Mouse (Mus musculus) MEL (cell line): ENCODE data around the gene Ryr2. TPM values are rescaled to one million over a fixed set of nuclear protein-coding genes. Genes with fewer than 3 reads are reported as not detected.

Source experiments
- DNase-seq: peaks from one replicate; pipeline ENCODE4 v3.0.0; 2011; ENCODE audit warnings: low read depth, low spot score
- H3K27ac ChIP-seq: 2 replicates; pipeline ENCODE4 v1.5.1; 2012; ENCODE audit warnings: low read depth, mild to moderate bottlenecking, control low read depth, low read length, moderate library complexity; ENCODE audit not compliant: control insufficient read depth
- H3K27me3 ChIP-seq, 2 experiments: fragments of 150-350 bp in 1 of 2; sonication (generic) in 1 of 2; 2 replicates each; pipeline ENCODE4 v1.6.1; 2012; ENCODE audit warnings: low read length in 2 of 2, mild to moderate bottlenecking in 2 of 2, improper control_type of control experiment in 1 of 2, moderate library complexity in 1 of 2; ENCODE audit not compliant: insufficient read depth in 2 of 2, control insufficient read depth in 1 of 2
- H3K36me3 ChIP-seq, 2 experiments: 2 replicates each; pipeline ENCODE4 v1.6.1; 2012 to 2014; ENCODE audit warnings: low read length in 2 of 2, improper control_type of control experiment in 1 of 2, inconsistent platforms in 1 of 2, mild to moderate bottlenecking in 1 of 2; ENCODE audit not compliant: insufficient read depth in 2 of 2, control insufficient read depth in 1 of 2
- H3K4me1 ChIP-seq, 2 experiments: fragments of 150-350 bp in 1 of 2; sonication (generic) in 1 of 2; 2 replicates each; pipeline ENCODE4 v1.6.1; 2012; ENCODE audit warnings: low read length in 2 of 2, improper control_type of control experiment in 1 of 2, mild to moderate bottlenecking in 1 of 2; ENCODE audit not compliant: insufficient read depth in 2 of 2, control insufficient read depth in 1 of 2
- H3K4me3 ChIP-seq, 2 experiments: fragments of 150-350 bp in 1 of 2; sonication (generic) in 1 of 2; 2 replicates each; pipeline ENCODE4 v1.5.1; 2012; ENCODE audit warnings: low read depth in 2 of 2, low read length in 2 of 2, mild to moderate bottlenecking in 2 of 2, moderate library complexity in 2 of 2, control low read depth in 1 of 2, improper control_type of control experiment in 1 of 2; ENCODE audit not compliant: control insufficient read depth in 1 of 2, insufficient read depth in 1 of 2
- H3K79me2 ChIP-seq: 2 replicates; pipeline ENCODE4 v1.6.1; 2012; ENCODE audit warnings: mild to moderate bottlenecking, low read length, moderate library complexity; ENCODE audit not compliant: control insufficient read depth, poor library complexity, insufficient read depth
- H3K9ac ChIP-seq: 2 replicates; pipeline ENCODE4 v1.6.1; 2012; ENCODE audit warnings: low read depth, mild to moderate bottlenecking, control low read depth, low read length, moderate library complexity; ENCODE audit not compliant: control insufficient read depth, poor library complexity, severe bottlenecking
- H3K9me3 ChIP-seq: fragments of 150-350 bp; sonication (generic); replicated peaks from 2 replicates; pipeline ENCODE4 v1.6.1; 2012; ENCODE audit warnings: mild to moderate bottlenecking, low read length, improper control_type of control experiment, moderate library complexity; ENCODE audit not compliant: insufficient read depth
- BHLHE40 ChIP-seq: IDR thresholded peaks from 2 replicates; pipeline ENCODE4 v1.6.1; 2012; ENCODE audit warnings: low read depth, mild to moderate bottlenecking, inconsistent platforms, low read length, improper control_type of control experiment, borderline replicate concordance
- CHD1 ChIP-seq: IDR thresholded peaks from 2 replicates; pipeline ENCODE4 v1.6.1; 2012; ENCODE audit warnings: low read depth, mild to moderate bottlenecking, inconsistent platforms, low read length, improper control_type of control experiment
- CTCF ChIP-seq, 3 experiments: IDR thresholded peaks in 2 of 3; conservative IDR thresholded peaks in 1 of 3; 2 replicates each; pipeline ENCODE4 v1.5.1; 2011 to 2012; ENCODE audit warnings: low read length in 3 of 3, low read depth in 2 of 3, mild to moderate bottlenecking in 2 of 3, improper control_type of control experiment in 1 of 3, inconsistent platforms in 1 of 3, mixed read lengths in 1 of 3, moderate library complexity in 1 of 3; ENCODE audit not compliant: control insufficient read depth in 1 of 3, insufficient read depth in 1 of 3, poor library complexity in 1 of 3, severe bottlenecking in 1 of 3
- E2F4 ChIP-seq: IDR thresholded peaks from 2 replicates; pipeline ENCODE4 v1.6.1; 2011; ENCODE audit warnings: low read depth, low read length, improper control_type of control experiment, borderline replicate concordance
- ELF1 ChIP-seq: IDR thresholded peaks from 2 replicates; pipeline ENCODE4 v1.6.1; 2014; ENCODE audit warnings: low read depth, mild to moderate bottlenecking, inconsistent platforms, low read length, improper control_type of control experiment, moderate library complexity
- EP300 ChIP-seq, 2 experiments: IDR thresholded peaks; 2 replicates each; pipeline ENCODE4 v1.6.1; 2011; ENCODE audit warnings: improper control_type of control experiment in 2 of 2, low read length in 2 of 2, low read depth in 1 of 2, mild to moderate bottlenecking in 1 of 2
- ETS1 ChIP-seq: IDR thresholded peaks from 2 replicates; pipeline ENCODE4 v1.6.1; 2012; ENCODE audit warnings: low read depth, mild to moderate bottlenecking, inconsistent platforms, low read length, improper control_type of control experiment, moderate library complexity
- GABPA ChIP-seq: IDR thresholded peaks from 2 replicates; pipeline ENCODE4 v1.6.1; 2012; ENCODE audit warnings: low read depth, mild to moderate bottlenecking, inconsistent platforms, low read length, improper control_type of control experiment, moderate library complexity
- GATA1 ChIP-seq: IDR thresholded peaks from 2 replicates; pipeline ENCODE4 v1.6.1; 2011; ENCODE audit warnings: low read depth, low read length, improper control_type of control experiment
- HCFC1 ChIP-seq: IDR thresholded peaks from 2 replicates; pipeline ENCODE4 v1.6.1; 2012; ENCODE audit warnings: low read depth, mild to moderate bottlenecking, inconsistent platforms, low read length, improper control_type of control experiment, moderate library complexity
- MAFK ChIP-seq: IDR thresholded peaks from 2 replicates; pipeline ENCODE4 v1.6.1; 2011; ENCODE audit warnings: low read depth, mild to moderate bottlenecking, low read length, improper control_type of control experiment, borderline replicate concordance
- MAX ChIP-seq: IDR thresholded peaks from 2 replicates; pipeline ENCODE4 v1.6.1; 2011; ENCODE audit warnings: low read length, improper control_type of control experiment
- MAZ ChIP-seq: IDR thresholded peaks from 2 replicates; pipeline ENCODE4 v1.6.1; 2012; ENCODE audit warnings: low read depth, mild to moderate bottlenecking, inconsistent platforms, low read length, improper control_type of control experiment
- MEF2A ChIP-seq: IDR thresholded peaks from 2 replicates; pipeline ENCODE4 v1.6.1; 2014; ENCODE audit warnings: low read depth, mild to moderate bottlenecking, inconsistent platforms, low read length, improper control_type of control experiment; ENCODE audit not compliant: poor library complexity, insufficient replicate concordance, severe bottlenecking; ENCODE audit errors: extremely low read depth
- MYB ChIP-seq: IDR thresholded peaks from 2 replicates; pipeline ENCODE4 v1.6.1; 2011; ENCODE audit warnings: mild to moderate bottlenecking, low read depth, low read length, improper control_type of control experiment
- NELFE ChIP-seq: IDR thresholded peaks from 2 replicates; pipeline ENCODE4 v1.6.1; 2011; ENCODE audit warnings: low read depth, low read length, improper control_type of control experiment
- NRF1 ChIP-seq: IDR thresholded peaks from 2 replicates; pipeline ENCODE4 v1.6.1; 2014; ENCODE audit warnings: low read depth, mild to moderate bottlenecking, inconsistent platforms, low read length, improper control_type of control experiment, moderate library complexity; ENCODE audit not compliant: poor library complexity, insufficient read depth, severe bottlenecking
- POLR2AphosphoS2 ChIP-seq: IDR thresholded peaks from 2 replicates; pipeline ENCODE4 v1.6.1; 2011; ENCODE audit warnings: low read length, improper control_type of control experiment
- POLR2AphosphoS5 ChIP-seq: IDR thresholded peaks from 2 replicates; pipeline ENCODE4 v1.6.1; 2012; ENCODE audit warnings: low read depth, borderline replicate concordance, mild to moderate bottlenecking, inconsistent platforms, low read length, moderate library complexity, mixed read lengths
- RCOR1 ChIP-seq: IDR thresholded peaks from 2 replicates; pipeline ENCODE4 v1.6.1; 2012; ENCODE audit warnings: low read depth, mild to moderate bottlenecking, inconsistent platforms, low read length, improper control_type of control experiment
- SIN3A ChIP-seq: IDR thresholded peaks from 2 replicates; pipeline ENCODE4 v1.6.1; 2012; ENCODE audit warnings: low read length, improper control_type of control experiment, inconsistent platforms
- SMC3 ChIP-seq: IDR thresholded peaks from 2 replicates; pipeline ENCODE4 v1.6.1; 2011; ENCODE audit warnings: low read depth, low read length, improper control_type of control experiment
- USF1 ChIP-seq: IDR thresholded peaks from 2 replicates; pipeline ENCODE4 v1.6.1; 2014; ENCODE audit warnings: low read depth, mild to moderate bottlenecking, inconsistent platforms, low read length, improper control_type of control experiment, moderate library complexity
- USF2 ChIP-seq, 2 experiments: IDR thresholded peaks; 2 replicates each; pipeline ENCODE4 v1.6.1; 2011 to 2012; ENCODE audit warnings: improper control_type of control experiment in 2 of 2, low read length in 2 of 2, borderline replicate concordance in 1 of 2, inconsistent platforms in 1 of 2, low read depth in 1 of 2, mild to moderate bottlenecking in 1 of 2; ENCODE audit not compliant: insufficient read depth in 1 of 2
- ZC3H11A ChIP-seq: IDR thresholded peaks from 2 replicates; pipeline ENCODE4 v1.6.1; 2012; ENCODE audit warnings: low read depth, mild to moderate bottlenecking, inconsistent platforms, low read length, improper control_type of control experiment
- ZMIZ1 ChIP-seq: IDR thresholded peaks from 2 replicates; pipeline ENCODE4 v1.6.1; 2012; ENCODE audit warnings: low read depth, mild to moderate bottlenecking, inconsistent platforms, low read length, improper control_type of control experiment, moderate library complexity
- polyA plus RNA-seq, 2 experiments: library from polyadenylated mRNA; stranded (reverse) in 1 of 2; unstranded in 1 of 2; fragments of >175 nt in 1 of 2; fragments of >200 nt in 1 of 2; gene quantifications; 2 replicates each; pipeline versions ENCODE4 v1.2.1 to v1.2.4; 2012; ENCODE audit warnings: low replicate concordance in 2 of 2, low read depth in 1 of 2; ENCODE audit not compliant: insufficient read length in 2 of 2, insufficient read depth in 1 of 2, missing spikeins in 1 of 2
- total RNA-seq: library from RNA; depleted of rRNA; stranded (reverse); fragments of 300-350 nt; gene quantifications from 2 replicates; pipeline ENCODE4 v1.2.3, GENCODE M21; 2012

Gene Ryr2
- total and polyA plus RNA-seq, 3 experiments, result 0.04 TPM; not detected in 2

DNA sequence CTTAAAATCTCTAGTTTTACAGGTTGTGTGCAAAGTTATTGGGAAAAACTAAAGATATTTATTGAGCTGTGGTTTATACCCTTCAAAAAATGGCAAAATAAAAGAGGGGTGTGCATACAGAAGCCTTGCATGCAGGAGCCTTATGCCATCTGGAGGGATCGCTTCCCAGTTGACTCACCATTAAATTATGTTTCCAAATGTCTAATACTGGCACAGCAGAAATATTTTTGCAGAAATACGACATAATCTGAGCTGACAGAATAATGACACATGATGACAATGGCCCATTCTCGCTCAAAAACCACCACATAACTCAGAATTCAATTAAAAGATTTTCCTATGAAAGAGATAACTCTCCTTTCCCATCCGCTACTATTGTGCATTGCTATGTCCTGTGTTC is 77.4 kb downstream of the Ryr2 start:
- DNase-seq, result no peak
- no peak for TF ChIP-seq RCOR1
- TF ChIP-seq ELF1, result no peak
- TF ChIP-seq EP300 (IDR thresholded peaks at IDR 0.05; ENCODE audit: low read depth in 1 of 2, low read length in 2 of 2), result no peak
- no peak for TF ChIP-seq ZC3H11A
- TF ChIP-seq ZMIZ1, result no peak
- no peak for TF ChIP-seq MAZ
- no peak for TF ChIP-seq MAX
- TF ChIP-seq MYB, result no peak
- no peak for TF ChIP-seq GATA1
- no peaks in the 10 kb centered on the region for H3K79me2 ChIP-seq
- H3K27ac ChIP-seq, result no peak overlapping the region
- H3K4me3 ChIP-seq, result no peak overlapping the region
- peaks cover 0 to 4% of the 10 kb centered on the region in 2 experiments for H3K27me3 ChIP-seq
- H3K9ac ChIP-seq, result no peak overlapping the region
- no peaks in the 10 kb centered on the region for H3K36me3 ChIP-seq
- H3K9me3 ChIP-seq, result no peaks in the 10 kb centered on the region
- H3K4me1 ChIP-seq, result no peaks in the 10 kb centered on the region

DNA sequence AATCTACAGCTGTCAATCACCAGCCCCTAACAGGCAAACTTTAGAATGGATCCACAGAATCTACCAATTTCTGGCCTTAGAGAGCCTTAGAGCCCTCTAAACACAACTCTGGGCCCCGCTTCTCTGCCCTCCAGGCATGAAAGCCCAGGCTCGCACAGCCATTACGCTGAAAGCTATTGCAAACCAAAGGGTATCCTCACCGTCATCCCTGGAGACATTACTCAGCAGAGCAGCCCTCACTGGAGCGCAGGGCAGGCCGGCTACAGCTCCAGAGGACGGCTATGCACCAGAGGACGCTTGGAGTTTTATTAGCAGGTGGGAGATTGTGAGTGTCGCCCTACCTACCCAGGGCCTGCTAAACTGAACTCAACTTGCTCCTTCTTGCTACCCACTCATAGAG is 88.7 kb downstream of the Ryr2 start:
- Histone ChIP-seq H3K36me3 (no peaks in the 10 kb centered on the region), H3K27ac (no peak overlapping the region), H3K9me3 (no peaks in the 10 kb centered on the region), H3K27me3 (peaks cover 2% of the 10 kb centered on the region in 2 experiments; a peak in 2 of 4 replicates), H3K4me1 (no peaks in the 10 kb centered on the region), H3K4me3 (no peak overlapping the region), H3K9ac (no peak overlapping the region), H3K79me2 (no peaks in the 10 kb centered on the region)
- DNase-seq, result no peak
- TF ChIP-seq POLR2AphosphoS5 (no peak), ZMIZ1 (no peak), SMC3 (no peak), USF2 (IDR thresholded peaks at IDR 0.05; ENCODE audit: borderline replicate concordance in 1 of 2, insufficient read depth in 1 of 2, low read depth in 1 of 2, low read length in 2 of 2) (no peak), POLR2AphosphoS2 (no peak), CTCF (IDR thresholded peaks at IDR 0.05 in 2 of 3, conservative IDR thresholded peaks at IDR 0.05 in 1 of 3; ENCODE audit: control insufficient read depth in 1 of 3, insufficient read depth in 1 of 3, low read depth in 2 of 3, low read length in 3 of 3, poor library complexity in 1 of 3, severe bottlenecking in 1 of 3) (no peak), ZC3H11A (no peak), GABPA (no peak), BHLHE40 (no peak)

DNA sequence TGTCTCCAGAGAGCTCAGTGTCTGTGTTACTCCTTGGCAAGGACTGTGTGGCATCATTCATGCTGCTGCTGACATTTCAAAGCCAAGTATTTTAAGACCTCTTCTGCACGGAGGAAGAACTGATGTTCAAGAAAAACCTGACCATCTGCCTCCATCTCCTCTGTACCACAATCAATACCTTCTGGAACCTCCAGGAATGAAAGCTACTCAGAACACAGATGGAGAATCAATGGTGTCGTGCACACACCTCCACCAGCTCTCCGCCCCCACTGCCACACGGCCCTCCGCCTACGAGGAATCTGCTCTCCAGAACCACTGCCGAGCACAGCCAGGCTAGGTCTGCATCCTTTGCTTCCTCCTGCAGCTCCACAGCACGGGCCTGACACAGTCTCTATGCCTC is 92.8 kb downstream of the Ryr2 start:
- Histone ChIP-seq H3K27ac (no peak overlapping the region), H3K36me3 (no peaks in the 10 kb centered on the region), H3K9ac (no peak overlapping the region), H3K27me3 (no peaks in the 10 kb centered on the region; a peak in 1 of 4 replicates), H3K4me3 (no peak overlapping the region), H3K79me2 (no peaks in the 10 kb centered on the region), H3K4me1 (no peaks in the 10 kb centered on the region), H3K9me3 (no peaks in the 10 kb centered on the region)
- no peak for DNase-seq
- TF ChIP-seq EP300 (IDR thresholded peaks at IDR 0.05; ENCODE audit: low read depth in 1 of 2, low read length in 2 of 2) (no peak), MYB (no peak), NRF1 (no peak), CTCF (IDR thresholded peaks at IDR 0.05 in 2 of 3, conservative IDR thresholded peaks at IDR 0.05 in 1 of 3; ENCODE audit: control insufficient read depth in 1 of 3, insufficient read depth in 1 of 3, low read depth in 2 of 3, low read length in 3 of 3, poor library complexity in 1 of 3, severe bottlenecking in 1 of 3) (no peak), RCOR1 (no peak), CHD1 (no peak), SIN3A (no peak), E2F4 (no peak), ETS1 (no peak), MAFK (no peak), USF1 (no peak), MEF2A (no peak), NELFE (no peak), ZMIZ1 (no peak), HCFC1 (no peak)
